Mouse (Mus musculus) myocyte (in vitro differentiated cells): ENCODE measurements around the gene Hoxd11. TPM values are rescaled to one million over a fixed set of nuclear protein-coding genes. Genes with fewer than 3 reads are reported as not detected.

Experiments used
- H3K27me3 ChIP-seq: one replicate; pipeline ENCODE4 v1.6.1; 2011; ENCODE audit not compliant: control insufficient read depth, insufficient read depth, insufficient read length
- H3K36me3 ChIP-seq: one replicate; pipeline ENCODE4 v1.6.1; 2011; ENCODE audit not compliant: control insufficient read depth, insufficient read depth
- H3K4me2 ChIP-seq: one replicate; pipeline ENCODE4 v1.6.1; 2011; ENCODE audit warnings: low read depth, control low read depth
- H3K4me3 ChIP-seq: one replicate; pipeline ENCODE4 v1.5.1; 2011; ENCODE audit warnings: mild to moderate bottlenecking, control low read depth, moderate library complexity
- H3K79me2 ChIP-seq: one replicate; pipeline ENCODE4 v1.6.1; 2011; ENCODE audit not compliant: control insufficient read depth, insufficient read depth
- H3ac ChIP-seq: one replicate; pipeline ENCODE4 v1.6.1; 2011; ENCODE audit not compliant: control insufficient read depth, insufficient read length
- CEBPB ChIP-seq: IDR thresholded peaks from 2 replicates; pipeline ENCODE4 v1.6.1; 2011; ENCODE audit warnings: mild to moderate bottlenecking, moderate library complexity; ENCODE audit not compliant: poor library complexity, insufficient read depth, severe bottlenecking
- E2F4 ChIP-seq: IDR thresholded peaks from one replicate; pipeline ENCODE4 v1.6.1; 2011; ENCODE audit warnings: mild to moderate bottlenecking, control low read depth, moderate library complexity; ENCODE audit not compliant: insufficient read depth
- MAX ChIP-seq: IDR thresholded peaks from one replicate; pipeline ENCODE4 v1.6.1; 2011; ENCODE audit warnings: low read depth, mild to moderate bottlenecking, control low read depth
- MYOD1 ChIP-seq, 3 experiments: IDR thresholded peaks; one replicate each; pipeline ENCODE4 v1.6.1; 2011; ENCODE audit warnings: control low read depth in 2 of 3, low read depth in 2 of 3, mild to moderate bottlenecking in 2 of 3, moderate library complexity in 1 of 3; ENCODE audit not compliant: insufficient read length in 2 of 3, control insufficient read depth in 1 of 3
- MYOG ChIP-seq, 3 experiments: IDR thresholded peaks; one replicate each; pipeline ENCODE4 v1.6.1; 2011; ENCODE audit warnings: control low read depth in 2 of 3, low read depth in 2 of 3, mild to moderate bottlenecking in 2 of 3; ENCODE audit not compliant: insufficient read length in 2 of 3, control insufficient read depth in 1 of 3, insufficient read depth in 1 of 3
- POLR2A ChIP-seq: IDR thresholded peaks from one replicate; pipeline ENCODE4 v1.6.1; 2011; ENCODE audit warnings: low read depth, mild to moderate bottlenecking, control low read depth, moderate library complexity; ENCODE audit not compliant: insufficient read length
- POLR2AphosphoS2 ChIP-seq: IDR thresholded peaks from one replicate; pipeline ENCODE4 v1.6.1; 2011; ENCODE audit warnings: low read depth, control low read depth; ENCODE audit not compliant: insufficient read length
- REST ChIP-seq: IDR thresholded peaks from one replicate; pipeline ENCODE4 v1.6.1; 2011; ENCODE audit warnings: mild to moderate bottlenecking, control low read depth, moderate library complexity; ENCODE audit not compliant: insufficient read depth, insufficient read length
- SRF ChIP-seq: IDR thresholded peaks from one replicate; pipeline ENCODE4 v1.6.1; 2011; ENCODE audit warnings: low read depth; ENCODE audit not compliant: control insufficient read depth, insufficient read length
- TCF12 ChIP-seq: IDR thresholded peaks from one replicate; pipeline ENCODE4 v1.6.1; 2011; ENCODE audit warnings: mild to moderate bottlenecking, control low read depth; ENCODE audit not compliant: poor library complexity, insufficient read depth, severe bottlenecking
- TCF3 ChIP-seq: IDR thresholded peaks from one replicate; pipeline ENCODE4 v1.6.1; 2011; ENCODE audit warnings: low read depth, control low read depth; ENCODE audit not compliant: insufficient read length
- USF1 ChIP-seq: IDR thresholded peaks from one replicate; pipeline ENCODE4 v1.6.1; 2011; ENCODE audit warnings: low read depth, mild to moderate bottlenecking, control low read depth, moderate library complexity
- polyA plus RNA-seq: library from polyadenylated mRNA; unstranded; fragments of >200 nt; fragmentation: generic; extraction: Trizol; gene quantifications from one replicate; pipeline ENCODE4 v1.2.1, GENCODE M21; 2012; ENCODE audit warnings: missing spikeins

Gene Hoxd11
- polyA plus RNA-seq, 1 experiment, result not detected

DNA sequence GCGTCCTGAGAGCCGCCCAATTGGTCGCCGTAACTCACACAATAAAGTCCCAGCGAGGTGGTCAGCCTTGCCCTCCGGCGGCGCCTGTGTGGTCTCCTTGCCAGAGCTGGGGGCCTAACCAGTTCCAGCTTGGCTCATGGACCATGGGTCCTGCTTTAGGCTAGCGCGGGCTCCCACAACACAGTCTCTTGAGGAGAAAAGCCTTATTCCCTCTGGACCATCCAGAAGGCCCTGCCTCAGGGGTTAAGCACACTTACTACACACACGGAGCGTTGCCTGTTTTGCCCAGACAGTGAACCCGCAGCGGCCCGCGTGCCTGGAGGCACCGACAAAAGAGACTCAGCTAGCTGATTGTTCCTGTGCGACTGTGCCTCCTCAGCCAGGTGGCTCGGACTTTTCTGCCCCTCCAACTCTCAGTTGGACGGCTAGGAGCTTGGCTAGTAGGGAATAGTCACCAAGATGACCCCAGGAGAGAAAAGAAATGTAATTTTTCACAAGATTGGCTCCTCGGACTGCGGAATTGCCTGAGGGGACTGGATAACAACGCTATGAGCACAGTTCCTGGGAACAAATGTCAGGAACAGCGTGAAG, 5.4 kb upstream of the Hoxd11 start:
- Histone ChIP-seq H3K27me3 (peaks cover 50% of the 10 kb centered on the region), H3K4me2 (no peak overlapping the region), H3K36me3 (no peaks in the 10 kb centered on the region), H3ac (no peak overlapping the region), H3K79me2 (no peaks in the 10 kb centered on the region), H3K4me3 (no peak overlapping the region)
- TF ChIP-seq TCF12 (no peak), POLR2AphosphoS2 (no peak), TCF3 (no peak), MYOD1 (IDR thresholded peaks at IDR 0.05; ENCODE audit: control insufficient read depth in 1 of 3, insufficient read length in 2 of 3, low read depth in 2 of 3) (no peak), CEBPB (no peak)

DNA sequence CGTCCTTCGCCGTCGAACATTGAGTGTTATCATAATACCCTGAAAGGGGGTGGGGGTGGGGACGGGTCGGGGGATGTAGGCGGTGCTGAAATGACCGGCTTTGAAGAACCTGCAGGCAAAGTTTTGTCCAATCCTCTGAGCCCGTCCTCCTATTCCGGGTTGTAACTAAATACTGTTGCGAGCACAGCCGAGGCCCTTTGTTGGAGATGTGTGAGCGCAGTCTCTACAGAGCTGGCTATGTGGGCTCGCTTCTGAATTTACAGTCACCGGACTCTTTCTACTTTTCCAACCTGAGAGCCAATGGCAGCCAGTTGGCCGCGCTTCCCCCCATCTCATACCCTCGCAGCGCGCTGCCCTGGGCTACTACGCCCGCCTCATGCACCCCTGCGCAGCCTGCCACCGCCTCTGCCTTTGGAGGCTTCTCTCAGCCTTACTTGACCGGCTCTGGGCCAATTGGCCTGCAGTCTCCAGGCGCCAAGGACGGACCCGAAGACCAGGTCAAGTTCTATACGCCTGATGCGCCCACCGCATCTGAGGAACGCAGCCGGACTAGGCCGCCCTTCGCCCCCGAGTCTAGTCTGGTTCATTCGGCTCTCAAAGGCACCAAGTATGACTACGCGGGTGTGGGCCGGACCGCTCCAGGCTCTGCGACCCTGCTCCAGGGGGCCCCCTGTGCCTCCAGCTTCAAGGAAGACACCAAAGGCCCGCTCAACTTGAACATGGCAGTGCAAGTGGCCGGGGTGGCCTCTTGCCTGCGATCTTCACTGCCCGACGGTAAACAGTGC, 4.3 kb upstream of the Hoxd11 start, which contains the start of gene Hoxd12:
Hoxd12 (plus strand) TSS at position 133 of the 785 bp plus-strand sequence.
- Histone ChIP-seq H3K79me2 (no peaks in the 10 kb centered on the region), H3ac (no peak within 1 kb of the TSS), H3K36me3 (no peaks in the 10 kb centered on the region), H3K4me3 (no peak within 1 kb of the TSS), H3K4me2 (no peak within 1 kb of the TSS), H3K27me3 (peaks cover 58% of the 10 kb centered on the region)
- no peak for TF ChIP-seq CEBPB
- no peak for TF ChIP-seq POLR2A
- no peak for TF ChIP-seq SRF
- no peak for TF ChIP-seq TCF3
- no peak for TF ChIP-seq E2F4

DNA sequence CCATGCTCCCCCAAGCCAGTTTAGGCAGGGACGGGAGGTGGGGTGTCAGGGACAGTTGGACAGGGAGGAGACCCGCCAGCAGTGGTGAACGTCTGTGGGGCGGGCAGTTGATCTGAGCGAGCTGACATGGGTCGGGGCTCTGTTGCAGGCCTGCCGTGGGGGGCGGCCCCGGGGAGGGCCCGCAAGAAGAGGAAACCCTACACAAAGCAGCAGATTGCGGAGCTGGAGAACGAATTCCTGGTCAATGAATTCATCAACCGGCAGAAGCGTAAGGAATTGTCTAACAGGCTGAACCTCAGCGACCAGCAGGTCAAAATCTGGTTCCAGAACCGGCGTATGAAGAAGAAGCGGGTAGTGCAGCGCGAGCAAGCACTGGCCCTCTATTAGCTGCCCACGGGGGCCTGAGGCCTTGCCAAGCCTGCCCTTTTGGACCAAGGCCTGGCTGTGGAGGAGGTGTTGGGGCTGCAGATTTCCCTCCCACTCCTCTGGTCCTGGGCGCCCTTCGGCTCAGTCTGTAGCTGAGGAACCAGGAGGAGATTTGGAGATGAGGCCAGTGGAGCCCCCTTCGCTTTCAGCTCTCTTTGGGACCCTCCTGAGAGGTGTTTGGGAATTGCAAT, 3.6 kb upstream of the Hoxd11 start:
- Histone ChIP-seq H3ac (no peak overlapping the region), H3K36me3 (no peaks in the 10 kb centered on the region), H3K4me2 (no peak overlapping the region), H3K4me3 (no peak overlapping the region), H3K79me2 (no peaks in the 10 kb centered on the region), H3K27me3 (peaks cover 63% of the 10 kb centered on the region)
- TF ChIP-seq MAX (no peak), POLR2AphosphoS2 (no peak), CEBPB (no peak), E2F4 (no peak), REST (no peak), TCF12 (no peak), USF1 (no peak), MYOD1 (IDR thresholded peaks at IDR 0.05; ENCODE audit: control insufficient read depth in 1 of 3, insufficient read length in 2 of 3, low read depth in 2 of 3) (no peak), TCF3 (no peak), POLR2A (no peak), SRF (no peak), MYOG (IDR thresholded peaks at IDR 0.05; ENCODE audit: control insufficient read depth in 1 of 3, insufficient read depth in 1 of 3, insufficient read length in 2 of 3, low read depth in 2 of 3) (no peak)

DNA sequence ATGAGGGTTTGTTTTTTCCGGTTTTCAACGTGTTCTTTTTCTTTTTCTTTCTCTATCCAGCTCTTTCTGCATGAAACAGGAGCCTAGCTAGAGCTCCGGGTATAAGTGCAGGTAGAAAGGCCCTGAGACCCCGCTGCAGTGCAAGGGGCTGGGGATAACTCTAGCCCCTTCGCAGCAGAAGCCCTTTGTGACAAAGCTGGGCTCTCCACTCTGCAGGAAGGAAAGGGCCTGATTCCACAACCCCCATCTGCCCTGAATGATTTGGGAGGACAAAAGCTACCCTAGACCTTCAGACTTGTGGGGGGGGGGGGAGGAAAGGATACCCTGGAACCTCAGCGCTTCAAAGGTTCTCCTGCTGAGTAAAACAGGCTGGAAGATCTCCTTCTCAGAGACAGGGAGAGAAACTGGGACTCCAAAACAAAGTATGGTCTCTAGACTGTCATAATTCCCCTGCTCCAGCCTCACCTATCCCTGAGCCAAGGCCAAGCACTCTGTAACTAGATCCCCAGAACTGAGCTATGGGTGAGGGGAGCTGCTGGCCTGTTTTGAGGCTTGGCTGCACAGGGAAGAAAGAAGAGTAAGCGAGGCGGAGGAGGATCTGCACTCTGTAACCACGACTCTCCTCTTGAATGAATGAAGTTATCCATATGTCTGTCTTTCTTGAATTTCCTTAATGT, 2.8 kb upstream of the Hoxd11 start:
- no peaks in the 10 kb centered on the region for H3K79me2 ChIP-seq
- H3K27me3 ChIP-seq, result peaks cover 69% of the 10 kb centered on the region
- no peak overlapping the region for H3ac ChIP-seq
- no peak overlapping the region for H3K4me2 ChIP-seq
- H3K4me3 ChIP-seq, result no peak overlapping the region
- TF ChIP-seq POLR2AphosphoS2 (no peak), CEBPB (no peak), MYOG (IDR thresholded peaks at IDR 0.05; ENCODE audit: control insufficient read depth in 1 of 3, insufficient read depth in 1 of 3, insufficient read length in 2 of 3, low read depth in 2 of 3) (no peak), SRF (no peak), TCF3 (no peak), POLR2A (no peak), MAX (no peak), E2F4 (no peak)
- no peaks in the 10 kb centered on the region for H3K36me3 ChIP-seq
